Mouse (Mus musculus) layer of hippocampus, postnatal 36 days (tissue): ENCODE results near the gene Tmem246. TPM values are rescaled to one million over a fixed set of nuclear protein-coding genes. Genes with fewer than 3 reads are reported as not detected.
"Not testable (repeated sequence)": the region's sequence is repeated elsewhere in the genome, so short reads cannot be mapped to it uniquely, and the experiment has no call there.

Experiments
- DNase-seq, 2 experiments: peaks; one replicate each; pipeline ENCODE4 v3.0.0; 2022
- total RNA-seq, 2 experiments: library from RNA; stranded (reverse); gene quantifications; 2 replicates each; pipeline ENCODE4 v1.2.3; 2021

The Tmem246 gene
- total RNA-seq: 10 to 100 TPM; 66.1 to 72.4 TPM

GRCm38 (mm10) chr4:49597183-49598100 lies at the start of gene Tmem246:
Tmem246 (minus strand) TSS chr4:49597876.
- DNase-seq: peak; percentile 78 to 81

- DNase-seq: no peak
These were observed 42.2 kb upstream of the Tmem246 start for GRCm38 (mm10) chr4:49639913-49640312.

DNA sequence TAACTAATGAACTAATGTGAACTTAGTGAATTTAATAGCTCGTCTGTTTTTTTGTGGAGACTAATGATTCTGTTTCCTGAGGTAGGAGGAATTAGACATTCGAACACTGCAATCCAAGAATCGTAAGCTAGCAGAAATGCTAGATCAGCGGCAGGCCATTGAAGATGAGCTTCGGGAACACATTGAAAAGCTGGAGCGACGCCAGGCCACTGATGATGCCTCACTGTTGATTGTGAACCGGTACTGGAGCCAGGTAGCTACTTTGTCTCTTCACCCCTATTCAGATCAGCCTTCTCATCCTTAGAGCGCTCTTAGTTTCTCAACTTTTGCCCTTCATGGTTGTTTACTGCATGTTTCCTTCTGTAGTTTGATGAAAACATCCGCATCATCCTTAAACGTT lies 40.1 kb upstream of the Tmem246 start:
- no peak for DNase-seq

GRCm38 (mm10) chr4:49632139-49632481 lies 34.4 kb upstream of the Tmem246 start:
- no peak for DNase-seq

- peak; percentile 95 to 96 for DNase-seq
These were observed 33.9 kb upstream of the Tmem246 start, which contains the start of gene Rnf20 for GRCm38 (mm10) chr4:49631319-49632138. Rnf20 (plus strand) TSS chr4:49632006.

GRCm38 (mm10) chr4:49628941-49629340 lies 31.3 kb upstream of the Tmem246 start:
- DNase-seq: no peak

DNA sequence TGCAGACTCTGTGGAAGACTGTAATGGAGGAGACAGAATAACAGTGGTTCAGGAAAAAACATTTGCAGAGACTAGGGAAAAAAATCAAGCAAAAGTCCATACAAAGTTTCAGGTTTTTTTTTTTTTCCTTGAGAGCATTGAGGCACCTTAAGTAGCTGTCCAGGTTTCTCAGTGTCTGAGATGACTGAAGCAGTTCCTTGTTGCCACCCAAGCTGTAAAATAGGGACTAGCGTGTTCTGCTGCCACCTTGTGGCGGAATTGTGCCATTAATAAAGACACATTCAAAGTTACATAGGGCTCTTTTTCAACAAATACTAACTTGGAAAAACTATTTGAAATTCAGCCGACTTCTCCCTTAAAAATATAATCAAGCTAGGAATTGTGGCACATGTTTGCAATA lies 29.3 kb upstream of the Tmem246 start:
- peak; percentile 48 to 62 for DNase-seq

DNA sequence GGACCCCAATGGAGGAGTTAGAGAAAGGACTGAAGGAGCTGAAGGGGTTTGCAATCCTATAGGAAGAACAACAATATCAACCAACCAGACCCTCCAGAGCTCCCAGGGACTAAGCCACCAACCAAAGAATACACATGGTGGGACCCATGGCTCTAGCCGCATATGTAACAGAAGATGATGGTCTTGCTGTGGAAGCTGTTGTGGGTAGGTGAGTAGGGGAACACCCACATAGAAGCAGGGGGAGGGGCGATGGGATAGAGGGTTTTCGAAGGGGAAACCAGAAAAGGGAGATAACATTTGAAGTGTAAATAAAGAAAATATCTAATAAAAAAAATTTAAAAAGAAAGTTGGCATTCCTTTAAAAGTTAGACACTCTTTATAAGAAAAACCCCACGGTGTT lies 27.3 kb upstream of the Tmem246 start:
- DNase-seq: not testable (repeated sequence)

DNA sequence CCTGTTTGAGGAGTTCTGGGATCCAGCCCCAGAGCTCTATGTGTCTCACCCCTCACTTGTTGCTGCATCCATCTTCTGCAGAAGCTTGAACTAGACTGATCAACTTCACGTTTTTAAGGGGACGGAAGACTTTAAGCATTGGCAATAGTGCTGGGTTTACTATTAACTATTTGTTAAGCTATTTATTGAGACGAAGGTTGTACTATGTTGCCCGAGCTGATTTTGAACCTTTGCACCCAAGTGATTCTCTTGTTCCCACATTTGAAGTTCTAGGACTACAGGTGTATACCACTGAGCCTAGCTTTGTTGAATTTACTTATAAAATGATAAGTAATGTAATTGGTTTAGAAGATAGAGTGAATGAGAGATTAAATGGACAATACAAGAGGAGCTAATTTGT lies 26.2 kb upstream of the Tmem246 start:
- no peak for DNase-seq

DNA sequence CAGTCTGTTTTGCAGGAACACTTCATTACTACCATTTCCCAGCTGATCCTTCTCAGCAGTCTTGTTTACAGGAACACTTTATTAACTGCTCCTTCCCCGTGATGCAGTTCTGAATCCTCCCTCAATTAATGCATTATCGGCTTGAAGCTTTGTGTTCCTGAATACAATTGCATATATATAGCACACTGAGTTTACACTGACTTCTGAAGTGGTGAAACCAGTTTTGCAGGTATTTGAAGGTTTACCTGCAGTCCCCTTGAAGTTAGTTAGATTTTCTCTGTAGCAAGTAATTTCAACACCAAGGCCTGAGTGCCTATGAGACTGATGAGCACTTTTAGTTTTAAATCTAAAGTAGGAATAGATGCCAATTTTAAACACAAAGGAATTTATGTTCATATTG lies 24.6 kb upstream of the Tmem246 start:
- no peak for DNase-seq

- DNase-seq: not testable (repeated sequence)
These were observed 22.2 kb upstream of the Tmem246 start for GRCm38 (mm10) chr4:49619861-49620260.

GRCm38 (mm10) chr4:49616924-49617323 lies 19.2 kb upstream of the Tmem246 start:
- DNase-seq: no peak

GRCm38 (mm10) chr4:49605459-49605858 lies 7.8 kb upstream of the Tmem246 start:
- no peak for DNase-seq

DNA sequence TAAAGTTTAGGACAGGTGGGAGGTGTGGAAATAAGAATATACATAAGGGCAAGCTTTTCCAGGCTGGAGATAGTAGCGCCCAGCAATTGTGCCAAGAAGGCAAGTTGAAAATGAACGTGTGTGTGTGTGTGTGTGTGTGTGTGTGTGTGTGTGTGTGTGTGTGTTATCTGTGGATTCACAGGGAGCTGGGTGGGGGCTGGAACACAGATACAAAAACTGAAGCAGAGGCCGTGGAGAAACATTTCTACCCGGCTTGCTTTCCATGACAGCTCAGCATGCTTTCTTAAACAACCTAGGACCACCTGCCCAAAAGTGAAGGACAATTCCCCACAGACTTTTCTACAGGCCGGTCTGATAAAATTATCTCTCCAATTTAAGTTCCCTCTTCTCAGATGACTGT lies 6.9 kb upstream of the Tmem246 start:
- no peak for DNase-seq

DNA sequence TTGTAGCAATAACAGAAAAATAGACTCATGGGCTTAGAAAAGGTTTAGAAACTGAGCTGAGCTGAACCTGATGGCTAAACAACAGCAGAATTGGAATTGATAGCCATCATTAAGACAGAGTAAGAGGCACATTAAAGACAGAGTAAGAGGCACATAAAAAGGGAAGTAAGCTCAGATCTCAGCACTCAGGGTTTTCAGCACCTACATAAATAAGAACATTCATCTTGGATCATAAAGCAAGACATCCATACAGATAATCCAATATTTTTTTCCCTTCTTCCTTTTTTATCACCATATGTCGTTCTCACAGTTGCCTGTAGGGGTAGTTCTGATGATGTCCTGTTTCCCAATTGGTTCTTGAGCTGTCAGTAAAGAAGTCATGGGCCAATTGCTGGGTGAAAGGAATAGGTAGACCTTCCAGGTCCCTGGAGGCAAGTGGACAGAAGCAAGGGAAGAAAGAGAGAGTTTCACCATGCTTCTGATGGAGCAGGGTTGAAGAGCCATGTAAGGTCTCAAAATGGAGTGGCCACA lies 6.4 kb upstream of the Tmem246 start:
- DNase-seq: no peak

DNA sequence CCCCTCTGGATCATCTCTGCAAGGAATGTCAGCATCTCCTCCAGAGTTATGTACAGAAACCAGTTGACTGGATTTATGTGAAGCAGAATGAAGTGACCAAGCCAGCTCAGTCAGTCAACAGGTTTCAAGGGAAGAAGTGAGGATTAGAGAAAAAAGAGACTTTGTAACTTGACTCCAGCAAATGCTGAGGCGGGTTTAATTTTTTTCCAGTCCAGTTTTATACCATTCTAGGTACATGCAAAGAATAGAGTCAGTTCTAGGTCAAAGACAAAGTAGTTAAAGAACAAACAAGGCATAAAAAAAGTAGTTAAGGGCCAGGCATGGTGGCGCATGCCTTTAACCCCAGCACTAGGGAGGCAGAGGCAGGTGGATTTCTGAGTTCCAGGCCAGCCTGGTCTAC lies 5.5 kb upstream of the Tmem246 start:
- DNase-seq: no peak

- DNase-seq: peak in 1 of 2 experiments; percentile 38
These were observed 862 bp downstream of the Tmem246 start for GRCm38 (mm10) chr4:49596846-49597182.

DNA sequence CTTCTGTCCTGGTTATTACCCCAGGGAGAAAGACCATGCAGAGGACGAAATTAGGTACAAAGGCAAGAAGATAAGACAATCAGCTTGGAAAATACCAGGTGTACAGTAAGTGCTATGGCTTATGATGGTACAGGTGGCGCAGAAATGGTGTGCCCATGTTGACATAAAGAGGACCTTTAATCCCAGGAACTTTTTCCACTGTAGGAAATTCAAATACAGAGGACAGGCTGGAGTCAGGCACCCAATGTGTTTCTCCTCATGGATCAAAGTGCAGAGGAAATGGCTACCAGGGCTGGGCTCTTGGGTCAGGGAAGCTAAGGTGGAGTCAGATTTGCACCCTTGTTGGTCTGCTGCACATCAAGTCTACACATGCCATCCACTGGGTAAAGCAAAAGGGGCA lies 7.5 kb downstream of the Tmem246 start:
- DNase-seq: no peak

GRCm38 (mm10) chr4:49586811-49587210 lies 10.9 kb downstream of the Tmem246 start:
- no peak for DNase-seq

DNA sequence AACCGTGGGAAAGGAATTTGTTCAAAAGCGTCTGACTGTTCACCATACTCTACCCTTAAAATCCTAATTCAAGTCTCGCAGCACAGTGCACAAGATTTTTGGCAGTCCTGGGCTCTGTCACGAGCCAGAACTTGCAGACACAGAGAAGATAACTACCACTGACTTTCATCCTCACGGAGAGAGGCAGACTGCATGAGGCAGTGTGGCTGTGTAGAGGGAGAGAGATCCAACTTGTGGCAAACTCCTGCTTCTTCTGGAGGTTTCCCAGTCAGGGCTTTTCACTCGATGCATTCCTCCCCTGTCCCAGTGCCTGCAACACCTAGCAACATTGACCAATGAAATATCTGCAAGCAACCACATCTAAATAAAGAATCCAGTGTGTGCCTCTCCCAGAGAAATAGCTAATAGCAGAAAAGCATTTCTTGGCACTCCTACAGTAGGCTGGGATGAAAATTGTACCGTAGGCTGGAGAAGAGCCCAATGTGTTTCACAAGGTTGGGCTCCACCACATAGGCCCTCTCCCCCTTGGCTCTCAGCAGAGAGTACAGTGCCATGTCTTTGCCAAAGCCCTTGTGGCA lies 12.1 kb downstream of the Tmem246 start:
- DNase-seq: peak; percentile 18 to 23

DNA sequence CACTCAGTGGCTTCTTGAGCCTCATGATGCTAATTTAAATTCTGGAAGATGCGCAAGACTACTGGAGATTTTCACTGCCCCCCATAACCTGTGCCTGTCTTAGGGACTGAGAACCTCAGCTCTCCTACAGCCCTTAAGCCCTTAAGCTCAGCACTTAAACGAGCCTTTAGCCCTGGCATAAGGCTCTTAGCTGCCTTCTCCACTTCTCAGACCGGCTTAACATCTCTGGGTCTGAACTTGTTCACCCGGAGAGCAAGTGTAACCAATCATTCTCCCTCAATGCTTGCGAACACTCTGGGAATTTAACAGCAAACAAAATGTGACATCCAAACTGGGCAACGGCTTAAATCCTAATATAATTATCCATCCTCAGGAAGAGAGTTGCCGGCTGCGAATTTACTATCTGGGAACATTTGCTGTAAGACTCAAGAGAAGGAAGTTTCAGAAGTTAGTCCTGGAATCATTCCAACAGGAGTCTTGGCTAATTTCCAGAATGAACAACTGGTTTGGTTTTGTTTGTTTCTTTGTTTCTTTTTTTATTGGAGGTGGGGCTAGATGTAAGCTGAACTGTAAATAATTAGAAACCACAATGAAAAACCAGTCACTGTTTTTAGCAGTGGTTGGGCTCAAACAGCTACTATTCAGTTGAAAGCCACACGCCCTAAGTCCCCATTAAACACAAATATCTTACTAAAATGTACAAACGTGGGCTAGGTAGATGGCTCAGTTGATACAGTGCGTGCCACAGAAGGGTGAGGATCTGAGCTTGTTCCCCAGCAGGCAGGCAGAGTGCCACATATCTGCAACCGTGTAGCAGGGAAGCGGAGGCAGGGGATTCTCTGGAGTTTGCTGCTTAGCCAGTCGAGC lies 13.5 kb downstream of the Tmem246 start:
- DNase-seq: peak; percentile 28 to 41

GRCm38 (mm10) chr4:49581256-49581655 lies 16.4 kb downstream of the Tmem246 start:
- DNase-seq: no peak
